Mouse (Mus musculus) kidney, postnatal 0 days (tissue): Measurements from ENCODE around the gene Eef1akmt3. TPM values are rescaled to one million over a fixed set of nuclear protein-coding genes. Genes with fewer than 3 reads are reported as not detected.
A peak's percentile ranks its signal among the peaks of the same experiment; 100 is the strongest.

Experiments
- ATAC-seq: fragments of 200-750 bp; cut with Nextera tagmentation; replicated peaks from 2 replicates; pipeline ENCODE4 v1.8.0; 2017; ENCODE audit warnings: low read depth, moderate number of reproducible peaks, moderate TSS enrichment, moderate library complexity; ENCODE audit not compliant: low FRiP score
- DNase-seq: peaks from one replicate; pipeline ENCODE4 v3.0.0-alpha.2; 2016; ENCODE audit warnings: low spot score
- H3K27ac ChIP-seq: fragments of 300-500 bp; sonication (generic); 2 replicates; pipeline ENCODE4 v1.5.1; 2014; ENCODE audit warnings: mild to moderate bottlenecking
- H3K27me3 ChIP-seq: fragments of 300-500 bp; sonication (generic); 2 replicates; pipeline ENCODE4 v1.6.1; 2014; ENCODE audit warnings: low read length, mixed read lengths; ENCODE audit not compliant: insufficient read depth
- H3K36me3 ChIP-seq: fragments of 300-500 bp; sonication (generic); 2 replicates; pipeline ENCODE4 v1.6.1; 2014; ENCODE audit warnings: low read length, mixed read lengths; ENCODE audit not compliant: insufficient read depth
- H3K4me1 ChIP-seq: fragments of 300-500 bp; sonication (generic); replicated peaks from 2 replicates; pipeline ENCODE4 v1.6.1; 2014; ENCODE audit warnings: antibody characterized with exemption, low read length, mixed read lengths; ENCODE audit not compliant: insufficient read depth
- H3K4me2 ChIP-seq: fragments of 300-500 bp; sonication (generic); 2 replicates; pipeline ENCODE4 v1.6.1; 2014; ENCODE audit warnings: mild to moderate bottlenecking, low read length, moderate library complexity, mixed read lengths
- H3K4me3 ChIP-seq: fragments of 300-500 bp; sonication (generic); replicated peaks from 2 replicates; pipeline ENCODE4 v1.5.1; 2014; ENCODE audit warnings: low read depth, low read length
- H3K9ac ChIP-seq: fragments of 300-500 bp; sonication (generic); 2 replicates; pipeline ENCODE4 v1.6.1; 2014; ENCODE audit warnings: low read depth, low read length
- H3K9me3 ChIP-seq: fragments of 300-500 bp; sonication (generic); replicated peaks from 2 replicates; pipeline ENCODE4 v1.6.1; 2016; ENCODE audit warnings: low read length, inconsistent platforms, mixed read lengths
- CTCF ChIP-seq: IDR thresholded peaks from 2 replicates; pipeline ENCODE4 v1.5.1; 2016; ENCODE audit warnings: antibody characterized with exemption, low read depth, mild to moderate bottlenecking, moderate library complexity
- WGBS: fragments of 180-500 bp; shearing (Covaris S2); extraction: QIAGEN DNeasy Blood & Tissue Kit; methylation state at CpG from one replicate; pipeline ENCODE4 v1.1.7; 2014; 5-methylcytosine and 5-hydroxymethylcytosine counted together
- polyA plus RNA-seq: library from polyadenylated mRNA; unstranded; fragments of >200 nt; fragmentation: Nextera tagmentation; extraction: Ambion mirVana; gene quantifications from 2 replicates; pipeline ENCODE4 v1.2.1, GENCODE M21; 2015

Gene Eef1akmt3
- polyA plus RNA-seq, 1 experiment from 2014 or later, result 0.89 TPM

DNA sequence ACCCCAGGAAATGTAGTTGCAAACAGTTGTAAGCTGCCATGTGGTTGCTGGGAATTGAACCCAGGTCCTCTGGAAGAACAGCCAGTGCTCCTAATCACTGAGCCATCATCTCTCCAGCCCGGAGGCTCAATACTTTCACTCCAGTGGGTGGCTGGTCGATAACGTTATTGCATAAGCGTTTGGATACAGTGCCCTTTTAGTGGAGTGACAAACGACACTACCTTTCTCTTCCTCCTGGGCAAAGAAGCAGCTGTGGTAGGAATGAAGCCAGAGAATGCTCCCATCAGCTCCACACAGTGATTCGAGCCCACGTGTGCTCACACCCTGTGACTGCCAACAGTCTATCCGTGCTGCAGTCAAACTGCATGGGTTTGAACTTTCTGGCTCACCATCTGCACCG lies 29.9 kb upstream of the Eef1akmt3 start:
- Histone ChIP-seq H3K36me3 (peaks cover 22% of the 10 kb centered on the region), H3K4me1 (peaks cover 16% of the 10 kb centered on the region; the same call in 1 of the 2 replicates), H3K27me3 (no peaks in the 10 kb centered on the region), H3K9ac (no peak overlapping the region), H3K4me2 (peak overlapping the region; percentile 73), H3K9me3 (no peaks in the 10 kb centered on the region), H3K27ac (no peak overlapping the region), H3K4me3 (no peak overlapping the region)
- no peak for TF ChIP-seq CTCF
- no peak for ATAC-seq
- no peak for DNase-seq
- WGBS, result 72% methylated on average over 9 of the region's 9 CpGs

- H3K27me3 ChIP-seq, result no peaks in the 10 kb centered on the region
- peak within 1 kb of the TSS; percentile 72 for H3K4me3 ChIP-seq
- H3K4me1 ChIP-seq, result peaks cover 16% of the 10 kb centered on the region; the same call in 1 of the 2 replicates
- DNase-seq (peak; percentile 99), ATAC-seq (peak; percentile 83)
- no peak for TF ChIP-seq CTCF
- H3K9ac ChIP-seq, result peak within 1 kb of the TSS; percentile 71
- H3K4me2 ChIP-seq, result peak within 1 kb of the TSS; percentile 73
- H3K36me3 ChIP-seq, result peaks cover 29% of the 10 kb centered on the region
- H3K9me3 ChIP-seq, result no peaks in the 10 kb centered on the region
- peak within 1 kb of the TSS; percentile 91 for H3K27ac ChIP-seq
- 2% methylated on average over 36 of the region's 36 CpGs for WGBS
Measured at GRCm38 (mm10) chr10:127070190-127071121, 29.1 kb upstream of the Eef1akmt3 start, which contains the start of gene Tspan31. TSS of gene Tspan31 (minus strand) at chr10:127070264.

GRCm38 (mm10) chr10:127069281-127070189 lies 28.2 kb upstream of the Eef1akmt3 start:
- peak overlapping the region; percentile 91 for H3K27ac ChIP-seq
- peak overlapping the region; percentile 71 for H3K9ac ChIP-seq
- WGBS, result 6% methylated on average over 30 of the region's 30 CpGs
- no peak for TF ChIP-seq CTCF
- H3K4me2 ChIP-seq, result peak overlapping the region; percentile 73
- peak; percentile 79 for DNase-seq
- H3K9me3 ChIP-seq, result no peaks in the 10 kb centered on the region
- no peaks in the 10 kb centered on the region for H3K27me3 ChIP-seq
- peaks cover 21% of the 10 kb centered on the region for H3K4me1 ChIP-seq
- ATAC-seq, result peak; percentile 22; the same call in 1 of the 2 replicates
- peak overlapping the region; percentile 72 for H3K4me3 ChIP-seq
- peaks cover 35% of the 10 kb centered on the region for H3K36me3 ChIP-seq

GRCm38 (mm10) chr10:127068360-127069038 lies 27.2 kb upstream of the Eef1akmt3 start:
- Histone ChIP-seq H3K36me3 (peaks cover 35% of the 10 kb centered on the region), H3K27me3 (no peaks in the 10 kb centered on the region), H3K27ac (no peak overlapping the region), H3K9me3 (no peaks in the 10 kb centered on the region), H3K4me1 (peaks cover 23% of the 10 kb centered on the region), H3K4me3 (no peak overlapping the region), H3K9ac (no peak overlapping the region), H3K4me2 (peak overlapping the region; percentile 73; the same call in 1 of the 2 replicates)
- TF ChIP-seq CTCF, result no peak
- 70% methylated on average over 9 of the region's 9 CpGs for WGBS
- ATAC-seq (no peak), DNase-seq (no peak)

- no peak overlapping the region for H3K9ac ChIP-seq
- no peaks in the 10 kb centered on the region for H3K27me3 ChIP-seq
- WGBS, result 91% methylated on average over 14 of the region's 14 CpGs
- no peak overlapping the region for H3K4me2 ChIP-seq
- peaks cover 23% of the 10 kb centered on the region for H3K4me1 ChIP-seq
- ATAC-seq (no peak), DNase-seq (no peak)
- no peak for TF ChIP-seq CTCF
- H3K36me3 ChIP-seq, result peaks cover 35% of the 10 kb centered on the region
- no peak overlapping the region for H3K27ac ChIP-seq
- H3K4me3 ChIP-seq, result no peak overlapping the region
- no peaks in the 10 kb centered on the region for H3K9me3 ChIP-seq
Measured at GRCm38 (mm10) chr10:127066519-127067018, 25.3 kb upstream of the Eef1akmt3 start.
